Mouse (Mus musculus) gastrocnemius, postnatal 10 days (tissue): ENCODE measurements at regions not wholly inside any gene's neighbourhood (a gene's known extent, or its start where the extent isn't known, plus 50 kb on each side); places are given as distances from the start of the nearest gene placed in this dataset.
"Not testable (repeated sequence)": the region's sequence is repeated elsewhere in the genome, so short reads cannot be mapped to it uniquely, and the experiment has no call there.

Experiments
- DNase-seq: peaks from one replicate; pipeline ENCODE4 v3.0.0; 2021; ENCODE audit warnings: mixed read lengths

- DNase-seq: not testable (repeated sequence)
These were observed 189.2 kb upstream of the Rapgef5 start for GRCm38 (mm10) chr12:117327086-117327485.

GRCm38 (mm10) chr12:117330418-117330817 is 185.9 kb upstream of the Rapgef5 start:
- no peak for DNase-seq

- DNase-seq: no peak
These were observed 179.4 kb upstream of the Rapgef5 start for GRCm38 (mm10) chr12:117336856-117337255.

GRCm38 (mm10) chr12:117342321-117342720 is 174.0 kb upstream of the Rapgef5 start:
- no peak for DNase-seq

- DNase-seq: no peak
These were observed 173.2 kb upstream of the Rapgef5 start for GRCm38 (mm10) chr12:117343121-117343520.

GRCm38 (mm10) chr12:117343605-117344004 is 172.7 kb upstream of the Rapgef5 start:
- not testable (repeated sequence) for DNase-seq

GRCm38 (mm10) chr12:117344266-117345087 is 171.8 kb upstream of the Rapgef5 start:
- no peak for DNase-seq

- no peak for DNase-seq
These were observed 170.9 kb upstream of the Rapgef5 start for GRCm38 (mm10) chr12:117345088-117345977.

- DNase-seq: no peak
These were observed 170.2 kb upstream of the Rapgef5 start for GRCm38 (mm10) chr12:117346091-117346490.

GRCm38 (mm10) chr12:117347135-117347534 is 169.1 kb upstream of the Rapgef5 start:
- DNase-seq: no peak

- DNase-seq: no peak
These were observed 167.8 kb upstream of the Rapgef5 start for GRCm38 (mm10) chr12:117348516-117348915.

GRCm38 (mm10) chr12:117351900-117352299 is 164.4 kb upstream of the Rapgef5 start:
- no peak for DNase-seq

GRCm38 (mm10) chr12:117352511-117352910 is 163.8 kb upstream of the Rapgef5 start:
- no peak for DNase-seq

GRCm38 (mm10) chr12:117352938-117353337 is 163.3 kb upstream of the Rapgef5 start:
- DNase-seq: no peak

- DNase-seq: no peak
These were observed 158.5 kb upstream of the Rapgef5 start for GRCm38 (mm10) chr12:117357811-117358210.

- DNase-seq: no peak
These were observed 157.4 kb upstream of the Rapgef5 start for GRCm38 (mm10) chr12:117358891-117359290.

- DNase-seq: no peak
These were observed 156.1 kb upstream of the Rapgef5 start for GRCm38 (mm10) chr12:117360215-117360614.

GRCm38 (mm10) chr12:117361826-117362225 is 154.5 kb upstream of the Rapgef5 start:
- DNase-seq: no peak

- not testable (repeated sequence) for DNase-seq
These were observed 152.8 kb upstream of the Rapgef5 start for GRCm38 (mm10) chr12:117363457-117363856.

- DNase-seq: no peak
These were observed 151.1 kb upstream of the Rapgef5 start for GRCm38 (mm10) chr12:117365181-117365580.

GRCm38 (mm10) chr12:117365876-117366275 is 150.4 kb upstream of the Rapgef5 start:
- no peak for DNase-seq

- DNase-seq: no peak
These were observed 137.9 kb upstream of the Rapgef5 start for GRCm38 (mm10) chr12:117378297-117378887.
